Mouse (Mus musculus): Measurements from ENCODE around the gene Acyp1.

DNA sequence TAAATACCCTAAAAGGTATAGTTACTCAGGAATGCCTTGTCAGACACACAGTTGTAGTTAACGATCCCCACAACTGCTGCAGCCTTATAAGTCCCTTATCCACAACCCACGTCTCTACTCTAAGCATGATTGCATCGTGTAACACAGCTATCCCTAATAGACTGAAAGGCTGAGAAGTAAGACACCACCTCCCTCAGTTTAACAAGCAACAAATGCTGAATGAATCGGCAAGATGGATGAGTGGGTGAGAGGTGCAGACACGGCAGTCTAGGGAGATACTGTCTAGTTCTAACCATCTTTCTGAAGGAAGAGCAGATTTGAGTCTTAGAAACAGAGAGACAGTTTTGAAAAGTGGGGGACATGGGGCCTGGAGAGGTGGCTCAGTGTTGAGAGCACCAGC is 25.0 kb downstream of the Acyp1 start:
- TF ChIP-seq EP300 (IDR thresholded peaks at IDR 0.05; ENCODE audit: low read depth) (no peak), CTCF (IDR thresholded peaks at IDR 0.05; ENCODE audit: low read depth) (no peak)

All from liver, postnatal 0 days (tissue).